Mouse (Mus musculus) bone marrow macrophage, adult 2 months (primary cell): ENCODE measurements at regions not wholly inside any gene's neighbourhood (a gene's known extent, or its start where the extent isn't known, plus 50 kb on each side); places are given as distances from the start of the nearest gene placed in this dataset.

Source experiments
- H3K27ac ChIP-seq: 2 replicates; pipeline ENCODE4 v1.5.1; 2012; ENCODE audit warnings: low read depth, low read length; ENCODE audit not compliant: insufficient read depth
- H3K4me1 ChIP-seq: 2 replicates; pipeline ENCODE4 v1.6.1; 2012; ENCODE audit warnings: low read length; ENCODE audit not compliant: control insufficient read depth, insufficient read depth
- H3K4me3 ChIP-seq: 2 replicates; pipeline ENCODE4 v1.5.1; 2012; ENCODE audit warnings: mild to moderate bottlenecking, low read length, moderate library complexity; ENCODE audit not compliant: insufficient read depth
- CTCF ChIP-seq: IDR thresholded peaks from 2 replicates; pipeline ENCODE4 v1.5.1; 2012; ENCODE audit warnings: low read depth, mild to moderate bottlenecking, low read length, moderate library complexity
- POLR2A ChIP-seq: IDR thresholded peaks from 2 replicates; pipeline ENCODE4 v1.6.1; 2012; ENCODE audit warnings: mild to moderate bottlenecking, low read depth, low read length, borderline replicate concordance

- H3K27ac ChIP-seq = no peak overlapping the region
- peaks cover 6% of the 10 kb centered on the region for H3K4me1 ChIP-seq
- H3K4me3 ChIP-seq = no peak overlapping the region
- TF ChIP-seq CTCF = no peak
These were observed 94.4 kb upstream of the Ercc6l2 start for GRCm38 (mm10) chr13:63720610-63721009.

- no peak overlapping the region for H3K4me3 ChIP-seq
These were observed 93.9 kb upstream of the Ercc6l2 start for GRCm38 (mm10) chr13:63721011-63721625.

DNA sequence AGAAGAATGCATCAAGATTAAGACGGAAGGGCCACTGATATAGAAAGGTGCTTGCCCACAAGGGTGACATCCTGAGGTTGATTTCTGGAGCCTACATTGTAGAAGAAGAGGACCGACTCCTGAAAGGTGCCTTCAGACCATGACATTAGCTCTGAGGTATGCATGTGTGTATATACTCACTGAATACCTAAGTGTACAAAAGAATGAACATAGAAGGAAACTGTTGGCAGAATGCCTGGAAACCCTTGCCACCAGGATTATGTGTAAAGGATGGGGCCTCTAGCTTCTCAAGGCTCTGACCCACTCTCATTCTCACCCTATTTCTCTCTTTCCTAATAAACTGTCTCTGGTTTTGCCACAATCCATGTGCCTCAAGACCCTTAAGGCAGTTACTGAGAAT, 90.7 kb upstream of the Ercc6l2 start:
- TF ChIP-seq CTCF (no peak), POLR2A (no peak)
- no peak overlapping the region for H3K27ac ChIP-seq
- peaks cover under 1% of the 10 kb centered on the region; the same call in 1 of the 2 replicates for H3K4me1 ChIP-seq
- H3K4me3 ChIP-seq = no peak overlapping the region

More at GRCm38 (mm10) chr13:63721011-63721625, 93.9 kb upstream of the Ercc6l2 start:
- Histone ChIP-seq H3K27ac (no peak overlapping the region), H3K4me1 (peaks cover 6% of the 10 kb centered on the region)
- TF ChIP-seq POLR2A = no peak
- TF ChIP-seq CTCF = no peak

DNA sequence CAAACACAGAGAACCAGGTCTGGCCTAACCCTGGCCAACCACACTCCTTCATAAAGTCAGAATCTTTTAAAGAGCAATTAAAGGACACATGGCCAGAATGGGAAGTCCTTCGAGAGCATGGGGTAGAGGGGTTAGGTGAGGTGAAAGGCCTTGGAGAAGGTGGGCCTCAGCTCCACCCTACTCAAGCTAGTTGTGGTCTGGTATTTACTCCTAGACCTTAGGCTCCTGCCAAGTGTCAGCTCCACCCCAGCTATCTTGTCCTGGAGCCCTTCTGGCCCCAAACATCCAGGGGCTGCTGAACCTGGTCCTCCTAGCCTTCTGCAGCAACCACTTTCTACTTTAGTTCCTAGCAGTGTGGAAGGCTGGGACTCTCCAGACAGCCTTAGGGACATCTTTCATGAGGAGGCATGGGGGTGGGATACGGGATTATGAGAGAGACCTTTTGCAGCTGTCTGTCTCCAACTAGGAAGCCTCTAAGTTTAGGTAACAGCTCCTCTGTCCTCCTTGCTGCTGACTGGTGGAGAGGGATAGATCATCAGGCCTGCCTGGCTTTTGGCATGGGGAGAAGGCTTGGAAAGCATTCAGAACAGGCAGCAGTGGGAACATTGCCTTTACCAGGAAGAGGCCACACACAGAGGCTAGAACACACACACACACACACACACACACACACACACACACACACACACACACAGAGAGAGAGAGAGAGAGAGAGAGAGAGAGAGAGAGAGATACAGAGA, 90.0 kb upstream of the Ercc6l2 start:
- Histone ChIP-seq H3K4me3 (no peak overlapping the region), H3K27ac (no peak overlapping the region), H3K4me1 (no peaks in the 10 kb centered on the region)
- no peak for TF ChIP-seq CTCF
- TF ChIP-seq POLR2A = no peak

GRCm38 (mm10) chr13:63726035-63726434, 89.0 kb upstream of the Ercc6l2 start:
- Histone ChIP-seq H3K27ac (no peak overlapping the region), H3K4me3 (no peak overlapping the region), H3K4me1 (no peaks in the 10 kb centered on the region)
- TF ChIP-seq POLR2A (no peak), CTCF (no peak)

- Histone ChIP-seq H3K4me3 (no peak overlapping the region), H3K27ac (no peak overlapping the region), H3K4me1 (no peaks in the 10 kb centered on the region)
- no peak for TF ChIP-seq CTCF
- no peak for TF ChIP-seq POLR2A
These were observed 88.5 kb upstream of the Ercc6l2 start for GRCm38 (mm10) chr13:63726509-63726908.

GRCm38 (mm10) chr13:63735739-63736138, 79.3 kb upstream of the Ercc6l2 start:
- no peak for TF ChIP-seq POLR2A
- TF ChIP-seq CTCF = no peak
- no peaks in the 10 kb centered on the region for H3K4me1 ChIP-seq
- H3K4me3 ChIP-seq = no peak overlapping the region
- no peak overlapping the region for H3K27ac ChIP-seq

GRCm38 (mm10) chr13:63741879-63742278, 73.2 kb upstream of the Ercc6l2 start:
- no peak overlapping the region for H3K27ac ChIP-seq
- H3K4me3 ChIP-seq = no peak overlapping the region
- H3K4me1 ChIP-seq = no peaks in the 10 kb centered on the region
- TF ChIP-seq CTCF = no peak
- TF ChIP-seq POLR2A = no peak

DNA sequence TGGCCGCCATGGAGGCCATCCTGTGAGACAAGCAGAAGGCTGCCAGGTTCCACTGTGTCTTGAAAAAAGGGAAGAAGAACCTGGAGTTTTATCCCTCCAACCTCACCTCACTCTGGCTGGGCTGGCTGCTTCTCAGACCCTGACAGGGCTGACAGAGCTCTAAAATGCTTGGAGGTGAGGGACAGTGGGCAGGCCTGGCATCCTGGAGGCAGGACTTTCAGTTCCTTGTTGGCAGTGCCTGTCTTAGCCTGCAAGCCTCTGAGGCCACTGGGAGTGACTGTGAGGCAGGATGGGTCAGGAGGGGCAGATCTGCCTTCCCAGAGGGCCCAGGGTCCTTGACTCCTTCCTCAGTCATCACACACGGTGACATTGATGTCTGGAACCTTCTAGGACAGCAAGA, 66.3 kb upstream of the Ercc6l2 start:
- Histone ChIP-seq H3K27ac (no peak overlapping the region), H3K4me1 (no peaks in the 10 kb centered on the region), H3K4me3 (no peak overlapping the region)
- TF ChIP-seq POLR2A (no peak), CTCF (no peak)

DNA sequence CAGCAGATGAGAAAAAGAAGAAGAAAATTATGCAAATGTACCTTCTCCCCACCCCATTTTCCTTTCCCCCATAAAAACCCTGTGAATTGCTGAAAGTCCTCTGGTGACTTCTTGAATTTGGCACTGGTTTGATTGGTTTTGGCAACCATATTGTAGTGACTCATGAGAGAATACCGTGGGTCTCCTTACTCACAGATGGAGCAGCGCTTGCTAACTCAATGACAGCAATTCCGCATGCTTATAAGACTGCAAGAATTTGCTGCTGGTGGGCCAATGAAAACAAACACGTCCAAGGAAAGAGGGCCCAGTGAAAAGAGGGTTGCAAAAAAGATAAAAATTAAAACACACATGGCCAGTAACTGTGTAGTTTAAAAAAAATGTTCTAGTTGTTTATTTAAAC, 65.0 kb upstream of the Ercc6l2 start:
- TF ChIP-seq POLR2A (no peak), CTCF (no peak)
- Histone ChIP-seq H3K27ac (no peak overlapping the region), H3K4me1 (no peaks in the 10 kb centered on the region), H3K4me3 (no peak overlapping the region)

GRCm38 (mm10) chr13:63751196-63751595, 63.8 kb upstream of the Ercc6l2 start:
- H3K4me3 ChIP-seq = no peak overlapping the region
- no peak for TF ChIP-seq CTCF
- no peak for TF ChIP-seq POLR2A

More at GRCm38 (mm10) chr13:63751196-63751595, 63.8 kb upstream of the Ercc6l2 start:
- H3K4me1 ChIP-seq = no peaks in the 10 kb centered on the region
- no peak overlapping the region for H3K27ac ChIP-seq
